Mouse (Mus musculus) megakaryocyte, embryonic 14.5 days (primary cell): Measurements from ENCODE around the gene Dynlrb2.

Experiments used
- FLI1 ChIP-seq: IDR thresholded peaks from 2 replicates; pipeline ENCODE4 v1.6.1; 2012; ENCODE audit warnings: low read length, inconsistent platforms, mixed read lengths
- GATA1 ChIP-seq: IDR thresholded peaks from 3 replicates; pipeline ENCODE4 v1.6.1; 2012; ENCODE audit warnings: mixed read lengths, low read length, inconsistent platforms, borderline replicate concordance

- no peak for TF ChIP-seq GATA1
- no peak for TF ChIP-seq FLI1
These were observed 23.9 kb upstream of the Dynlrb2 start for GRCm38 (mm10) chr8:116480894-116481293.
